Mouse (Mus musculus) heart, postnatal 0 days (tissue): ENCODE measurements around the gene Tcp10a.
"Not testable (repeated sequence)": the region's sequence is repeated elsewhere in the genome, so short reads cannot be mapped to it uniquely, and the experiment has no call there.

Experiments
- CTCF ChIP-seq: IDR thresholded peaks from 2 replicates; pipeline ENCODE4 v1.5.1; 2016; ENCODE audit warnings: antibody characterized with exemption, control low read depth, low read depth
- EP300 ChIP-seq: IDR thresholded peaks from 2 replicates; pipeline ENCODE4 v1.6.1; 2016; ENCODE audit warnings: antibody characterized with exemption, low read depth

GRCm38 (mm10) chr17:7315693-7316382, 8.6 kb upstream of the Tcp10a start:
- not testable (repeated sequence) for TF ChIP-seq CTCF, EP300
